Mouse (Mus musculus) ES-CJ7 (cell line): Measurements from ENCODE around the gene Gm7544.
A peak's percentile ranks its signal among the peaks of the same experiment; 100 is the strongest.
"Not testable (repeated sequence)": the region's sequence is repeated elsewhere in the genome, so short reads cannot be mapped to it uniquely, and the experiment has no call there.

ENCODE experiments used
- DNase-seq: peaks from one replicate; pipeline ENCODE4 v3.0.0; 2011; ENCODE audit warnings: low read depth, low spot score

Gene Gm7544

GRCm38 (mm10) chr1:82955913-82956312 lies at the start of gene Gm7544:
Gene Gm7544 (minus strand): TSS chr1:82956013.
- DNase-seq = not testable (repeated sequence)

GRCm38 (mm10) chr1:83000306-83000705 lies 44.5 kb upstream of the Gm7544 start, which contains the start of gene Gm47959:
Gene Gm47959 (plus strand): TSS chr1:83000548.
- peak; percentile 76 for DNase-seq

GRCm38 (mm10) chr1:82993947-82994346 lies 38.1 kb upstream of the Gm7544 start:
- no peak for DNase-seq

- no peak for DNase-seq
These were observed 36.3 kb upstream of the Gm7544 start for GRCm38 (mm10) chr1:82992093-82992492.

GRCm38 (mm10) chr1:82991596-82991995 lies 35.8 kb upstream of the Gm7544 start:
- no peak for DNase-seq

GRCm38 (mm10) chr1:82991062-82991461 lies 35.2 kb upstream of the Gm7544 start:
- DNase-seq = no peak

GRCm38 (mm10) chr1:82987530-82988198 lies 31.9 kb upstream of the Gm7544 start:
- DNase-seq = peak; percentile 73

GRCm38 (mm10) chr1:82986738-82987137 lies 30.9 kb upstream of the Gm7544 start:
- DNase-seq = no peak

- DNase-seq = no peak
These were observed 22.0 kb upstream of the Gm7544 start for GRCm38 (mm10) chr1:82977840-82978239.

GRCm38 (mm10) chr1:82975750-82976149 lies 19.9 kb upstream of the Gm7544 start:
- DNase-seq = no peak

- no peak for DNase-seq
These were observed 18.5 kb upstream of the Gm7544 start for GRCm38 (mm10) chr1:82974342-82974741.

- DNase-seq = no peak
These were observed 18.1 kb upstream of the Gm7544 start for GRCm38 (mm10) chr1:82973901-82974300.

- no peak for DNase-seq
These were observed 17.4 kb upstream of the Gm7544 start for GRCm38 (mm10) chr1:82973244-82973643.

- no peak for DNase-seq
These were observed 16.2 kb upstream of the Gm7544 start for GRCm38 (mm10) chr1:82972046-82972445.

- DNase-seq = no peak
These were observed 10.6 kb upstream of the Gm7544 start for GRCm38 (mm10) chr1:82966413-82966812.

- peak; percentile 76 for DNase-seq
These were observed 4.1 kb upstream of the Gm7544 start, which contains the start of gene Gm47955 for GRCm38 (mm10) chr1:82959870-82960385. Gene Gm47955 (plus strand): TSS chr1:82960286.

GRCm38 (mm10) chr1:82948601-82949000 lies 7.2 kb downstream of the Gm7544 start:
- DNase-seq = peak; percentile 59

- not testable (repeated sequence) for DNase-seq
These were observed 9.8 kb downstream of the Gm7544 start for GRCm38 (mm10) chr1:82946029-82946428.

GRCm38 (mm10) chr1:82943295-82943694 lies 12.5 kb downstream of the Gm7544 start, which contains the start of gene A030003K21Rik:
Gene A030003K21Rik (minus strand): TSS chr1:82943388.
- DNase-seq = not testable (repeated sequence)

- not testable (repeated sequence) for DNase-seq
These were observed 13.3 kb downstream of the Gm7544 start for GRCm38 (mm10) chr1:82942505-82942904.

- no peak for DNase-seq
These were observed 17.1 kb downstream of the Gm7544 start for GRCm38 (mm10) chr1:82938666-82939065.

- not testable (repeated sequence) for DNase-seq
These were observed 24.5 kb downstream of the Gm7544 start, which contains the start of gene Gm6217 for GRCm38 (mm10) chr1:82931326-82931725. Gene Gm6217 (minus strand): TSS chr1:82931399.

GRCm38 (mm10) chr1:82930558-82930957 lies 25.3 kb downstream of the Gm7544 start:
- not testable (repeated sequence) for DNase-seq
